In the genomic region with DNA sequence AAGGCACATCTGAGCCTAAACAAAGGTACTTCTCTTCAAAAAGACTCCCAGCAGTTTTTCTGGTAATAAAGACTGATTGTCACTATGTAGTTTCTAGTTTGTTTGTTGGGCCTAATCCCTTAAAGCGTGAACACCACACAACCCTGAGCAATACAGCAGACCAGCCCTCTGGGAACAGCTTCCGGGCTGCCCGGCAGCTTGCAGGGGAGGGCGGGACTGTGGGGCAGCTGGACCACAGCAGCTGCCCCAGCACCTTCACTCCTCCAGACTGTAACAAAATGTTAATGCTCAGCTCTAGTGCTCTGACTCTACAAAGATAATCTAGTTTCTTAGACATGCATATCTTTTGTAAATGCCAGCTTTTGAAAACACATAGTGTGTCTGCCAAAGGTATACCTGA, we compare ENCODE assay signal across 24 mouse cellular contexts. TPM values are rescaled to one million over a fixed set of nuclear protein-coding genes. Genes with fewer than 3 reads are reported as not detected.
A peak's percentile ranks its signal among the peaks of the same experiment; 100 is the strongest.
DNase-seq lines count a peak whose midpoint lies in the region; ATAC-seq and TF ChIP-seq lines count a peak whose summit lies in the region.
"Had no signal": no experiment of that assay in that cellular context is flagged by ENCODE, and none has a peak within 500 bp of the region (broad histone marks: within the 10 kb centered on the region; RNA-seq: fewer than 3 reads in every experiment).

No protein-coding gene starts in this region.

- H3K9me3 ChIP-seq in forebrain, embryonic 13.5 days (replicated peaks), result no peaks in the 10 kb centered on the region
- no peaks in the 10 kb centered on the region for H3K9me3 ChIP-seq in forebrain, postnatal 0 days (ENCODE audit: low read length)
- H3K9me3 ChIP-seq in liver, embryonic 16.5 days (replicated peaks; ENCODE audit: control insufficient read depth, low read length), result no peaks in the 10 kb centered on the region
- H3K9me3 ChIP-seq: heart, embryonic 15.5 days; neural tube, embryonic 12.5 days had no signal

- ATAC-seq in forebrain, embryonic 13.5 days, result no peak
- ATAC-seq in forebrain, postnatal 0 days, result no peak
- 0 out of 2 replicates have a peak, but pooled peaks have one; percentile 31 for ATAC-seq in liver, embryonic 16.5 days (ENCODE audit: low read depth)
- ATAC-seq: forebrain, embryonic 16.5 days; inflammation-experienced regulatory T-cells, adult 6 months had no signal

- 46% methylated on average over 4 of the region's 4 CpGs for WGBS in forebrain, embryonic 13.5 days
- WGBS in forebrain, postnatal 0 days, result 48% methylated on average over 4 of the region's 4 CpGs
- 21% methylated on average over 4 of the region's 4 CpGs for WGBS in thymus, adult 2 months
- 20% methylated on average over 4 of the region's 4 CpGs for WGBS in liver, embryonic 16.5 days (ENCODE audit: insufficient replicate concordance)

- DNase-seq in forebrain, postnatal 0 days, result no peak
- DNase-seq in thymus, adult 2 months, result no peak
- no peak for DNase-seq in thymus, postnatal 0 days (ENCODE audit: low spot score)
- DNase-seq in layer of hippocampus, adult 2 months (ENCODE audit: low spot score in 2 of 2), result no peak
- DNase-seq in gastrocnemius, postnatal 4 days (ENCODE audit: low spot score in 2 of 2), result no peak
- DNase-seq: adrenal gland, postnatal 14 days; cerebellum, adult 2 months; cerebellum, postnatal 25 days; gastrocnemius, postnatal 36 days; heart, postnatal 36 days; kidney, adult 8-10 months; kidney, postnatal 10 days; lung, adult 18-20 months; lung, postnatal 10 days; right cerebral cortex, postnatal 14 days; spleen, adult 18-20 months; thymus, postnatal 25 days had no signal

- H3K4me2 ChIP-seq in forebrain, embryonic 13.5 days, result no peak overlapping the region
- H3K4me2 ChIP-seq in forebrain, postnatal 0 days (ENCODE audit: low read depth), result no peak overlapping the region
- peak overlapping the region; percentile 19 for H3K4me2 ChIP-seq in liver, embryonic 16.5 days (ENCODE audit: low read depth, low read length)
- H3K4me2 ChIP-seq: heart, embryonic 15.5 days; hindbrain, embryonic 14.5 days; neural tube, embryonic 12.5 days had no signal

- 0 out of 2 replicates have a peak overlapping the region, but pooled peaks have one; percentile 3 for H3K9ac ChIP-seq in forebrain, embryonic 13.5 days
- no peak overlapping the region for H3K9ac ChIP-seq in forebrain, postnatal 0 days
- H3K9ac ChIP-seq in liver, embryonic 16.5 days (ENCODE audit: low read depth, low read length), result peak overlapping the region; percentile 27
- H3K9ac ChIP-seq: heart, embryonic 15.5 days; hindbrain, embryonic 14.5 days; neural tube, embryonic 12.5 days had no signal

- no peaks in the 10 kb centered on the region for H3K36me3 ChIP-seq in forebrain, embryonic 13.5 days (ENCODE audit: poor library complexity, severe bottlenecking)
- H3K36me3 ChIP-seq in forebrain, postnatal 0 days (ENCODE audit: insufficient read depth), result no peaks in the 10 kb centered on the region
- H3K36me3 ChIP-seq in thymus, adult 2 months (ENCODE audit: control insufficient read depth, insufficient read depth, low read length), result no peaks in the 10 kb centered on the region
- no peaks in the 10 kb centered on the region for H3K36me3 ChIP-seq in liver, embryonic 16.5 days (ENCODE audit: control insufficient read depth, insufficient read depth)
- H3K36me3 ChIP-seq: heart, embryonic 15.5 days; neural tube, embryonic 12.5 days had no signal

- TF ChIP-seq POLR2A in thymus, adult 2 months (IDR thresholded peaks at IDR 0.05; ENCODE audit: control insufficient read depth, extremely low read depth, insufficient read depth, low read length, poor library complexity), result no peak

- no peaks in the 10 kb centered on the region for H3K27me3 ChIP-seq in forebrain, embryonic 13.5 days
- H3K27me3 ChIP-seq in forebrain, postnatal 0 days (ENCODE audit: insufficient read depth, low read length), result no peaks in the 10 kb centered on the region
- no peaks in the 10 kb centered on the region for H3K27me3 ChIP-seq in thymus, adult 2 months (ENCODE audit: control insufficient read depth, insufficient read depth, low read length)
- H3K27me3 ChIP-seq in liver, embryonic 16.5 days (ENCODE audit: control insufficient read depth, insufficient read depth, low read depth, low read length), result no peaks in the 10 kb centered on the region
- H3K27me3 ChIP-seq: heart, embryonic 15.5 days; neural tube, embryonic 12.5 days had no signal

- no peaks in the 10 kb centered on the region for H3K4me1 ChIP-seq in forebrain, embryonic 13.5 days
- H3K4me1 ChIP-seq in forebrain, postnatal 0 days (ENCODE audit: insufficient read depth), result no peaks in the 10 kb centered on the region
- peaks cover 54% of the 10 kb centered on the region for H3K4me1 ChIP-seq in thymus, adult 2 months (replicated peaks; ENCODE audit: control insufficient read depth, insufficient read depth, low read length)
- peaks cover 82% of the 10 kb centered on the region for H3K4me1 ChIP-seq in liver, embryonic 16.5 days (ENCODE audit: control insufficient read depth, low read depth, low read length)
- H3K4me1 ChIP-seq: neural tube, embryonic 12.5 days had no signal

- TF ChIP-seq CTCF in forebrain, postnatal 0 days (IDR thresholded peaks at IDR 0.05; ENCODE audit: low read depth), result no peak
- TF ChIP-seq CTCF in thymus, adult 2 months (IDR thresholded peaks at IDR 0.05; ENCODE audit: borderline replicate concordance, control insufficient read depth, extremely low read depth, insufficient read depth, low read length, poor library complexity), result no peak
- no peak for TF ChIP-seq CTCF in layer of hippocampus, adult 2 months (conservative IDR thresholded peaks at IDR 0.05)

- no peak overlapping the region for H3K4me3 ChIP-seq in forebrain, embryonic 13.5 days
- no peak overlapping the region for H3K4me3 ChIP-seq in forebrain, postnatal 0 days (ENCODE audit: low read depth, low read length)
- H3K4me3 ChIP-seq in thymus, adult 2 months (ENCODE audit: control insufficient read depth, insufficient read depth, low read length), result no peak overlapping the region
- H3K4me3 ChIP-seq in liver, embryonic 16.5 days (ENCODE audit: low read depth, low read length), result no peak overlapping the region
- no peak overlapping the region for H3K4me3 ChIP-seq in layer of hippocampus, adult 2 months
- H3K4me3 ChIP-seq: heart, embryonic 15.5 days; neural tube, embryonic 12.5 days had no signal

- no peak overlapping the region for H3K27ac ChIP-seq in forebrain, embryonic 13.5 days
- H3K27ac ChIP-seq in forebrain, postnatal 0 days (ENCODE audit: low read depth, low read length), result no peak overlapping the region
- H3K27ac ChIP-seq in thymus, adult 2 months (ENCODE audit: control insufficient read depth, insufficient read depth, low read length), result peak overlapping the region; percentile 45; the same call in 1 of the 2 replicates
- peak overlapping the region; percentile 15; the same call in 1 of the 2 replicates for H3K27ac ChIP-seq in liver, embryonic 16.5 days (ENCODE audit: low read length)
- no peak overlapping the region for H3K27ac ChIP-seq in layer of hippocampus, adult 2 months
- H3K27ac ChIP-seq: hindbrain, embryonic 14.5 days; neural tube, embryonic 12.5 days had no signal

RNA-seq across cellular contexts. Expression of gene Pip4k2a, which starts 42.9 kb away (rescaled TPM):
- polyA plus RNA-seq in forebrain, embryonic 13.5 days (2015; fragmentation: Nextera tagmentation; extraction: Ambion mirVana), result 8.0 and 8.3 TPM in 2 replicates
- total RNA-seq in forebrain, postnatal 0 days (2014; rRNA removed), result 9.3 and 10.8 TPM in 2 replicates
- 8.4 and 9.5 TPM in 2 replicates for polyA plus RNA-seq in forebrain, postnatal 0 days (2015; fragmentation: Nextera tagmentation; extraction: Ambion mirVana)
- polyA plus RNA-seq in thymus, adult 2 months (2012; rRNA removed), result 55.0 and 61.2 TPM in 2 replicates
- polyA plus RNA-seq in thymus, postnatal 0 days (2015; fragmentation: Nextera tagmentation; extraction: Ambion mirVana), result 51.2 and 53.7 TPM in 2 replicates
- 13.5 and 14.6 TPM in 2 replicates for polyA plus RNA-seq in liver, embryonic 16.5 days (2015; fragmentation: Nextera tagmentation; extraction: Ambion mirVana)
- total RNA-seq in layer of hippocampus, adult 2 months (2021), result 10 to 100 TPM; 51.5 to 56.6 TPM
- 10 to 100 TPM; 22.4 to 25.2 TPM for total RNA-seq in gastrocnemius, postnatal 4 days (2021)

RNA-seq across cellular contexts. Expression of gene 4930426L09Rik, which starts 43.1 kb away (rescaled TPM):
- 0.26 and 0.48 TPM in 2 replicates for polyA plus RNA-seq in forebrain, embryonic 13.5 days (2015; fragmentation: Nextera tagmentation; extraction: Ambion mirVana)
- total RNA-seq in forebrain, postnatal 0 days (2014; rRNA removed), result 0.29 and 0.31 TPM in 2 replicates
- polyA plus RNA-seq in forebrain, postnatal 0 days (2015; fragmentation: Nextera tagmentation; extraction: Ambion mirVana), result 0.58 and 0.59 TPM in 2 replicates
- 2.0 and 2.8 TPM in 2 replicates for polyA plus RNA-seq in thymus, adult 2 months (2012; rRNA removed)
- polyA plus RNA-seq in thymus, postnatal 0 days (2015; fragmentation: Nextera tagmentation; extraction: Ambion mirVana), result 1.0 and 1.4 TPM in 2 replicates
- polyA plus RNA-seq in liver, embryonic 16.5 days (2015; fragmentation: Nextera tagmentation; extraction: Ambion mirVana), result 0.12 and 0.15 TPM in 2 replicates
- total RNA-seq in layer of hippocampus, adult 2 months (2021), result 1 to 10 TPM in 1 of 2 experiments, under 1 TPM in 1; 0.88 to 1.2 TPM
- total RNA-seq in gastrocnemius, postnatal 4 days (2021), result under 1 TPM; 0.23 to 0.49 TPM
- total RNA-seq: gastrocnemius, postnatal 36 days had no signal

Comparison
In these comparisons a context has a peak if more than half of its experiments do, and no peak if none do; other contexts are left out.
1. H3K27ac ChIP-seq: peak in thymus, adult 2 months (single experiment) and liver, embryonic 16.5 days (single experiment); none in forebrain, embryonic 13.5 days (single experiment), forebrain, postnatal 0 days (single experiment) and layer of hippocampus, adult 2 months (single experiment).